Mouse (Mus musculus): ENCODE measurements at regions not wholly inside any gene's neighbourhood (a gene's known extent, or its start where the extent isn't known, plus 50 kb on each side); places are given as distances from the start of the nearest gene placed in this dataset.

DNA sequence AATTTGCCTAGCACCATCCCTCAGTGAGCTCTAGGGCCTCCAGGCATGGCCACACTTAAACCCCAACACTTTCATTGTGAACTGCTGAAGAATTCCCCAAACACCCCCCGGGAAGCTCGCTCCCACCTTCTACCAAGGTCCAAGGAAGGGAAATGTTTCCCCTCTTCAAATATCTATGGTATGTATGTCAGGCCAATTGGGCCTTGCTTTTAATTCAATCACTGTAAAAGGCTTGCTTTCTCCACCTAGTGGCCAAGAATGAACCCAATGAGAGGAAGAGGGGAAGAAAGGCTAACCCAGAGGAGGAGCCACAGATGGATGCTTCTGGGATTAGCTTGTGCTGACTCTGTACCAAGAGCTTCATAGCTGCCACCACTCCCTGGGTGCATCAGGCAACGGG lies 336.3 kb upstream of the Tgfbr2 start:
- H3K27me3 ChIP-seq, result no peaks in the 10 kb centered on the region
- ChIA-PET POLR2A (no interaction called here), CTCF (interaction anchor here (1.2 kb wide), 1 partner anchor 12 kb away, joined by 3 read pairs; no protein-coding TSS in a partner anchor)
- TF ChIP-seq CTCF (IDR thresholded peaks at IDR 0.05), result peak; percentile 67
- in situ Hi-C loops (cut with MboI; ENCODE audit: low pct_unique_long_range_greater_than_20kb), result no loop called here
- DNase-seq (ENCODE audit: low read depth, low spot score) (no peak), ATAC-seq (peak; percentile 69)

DNA sequence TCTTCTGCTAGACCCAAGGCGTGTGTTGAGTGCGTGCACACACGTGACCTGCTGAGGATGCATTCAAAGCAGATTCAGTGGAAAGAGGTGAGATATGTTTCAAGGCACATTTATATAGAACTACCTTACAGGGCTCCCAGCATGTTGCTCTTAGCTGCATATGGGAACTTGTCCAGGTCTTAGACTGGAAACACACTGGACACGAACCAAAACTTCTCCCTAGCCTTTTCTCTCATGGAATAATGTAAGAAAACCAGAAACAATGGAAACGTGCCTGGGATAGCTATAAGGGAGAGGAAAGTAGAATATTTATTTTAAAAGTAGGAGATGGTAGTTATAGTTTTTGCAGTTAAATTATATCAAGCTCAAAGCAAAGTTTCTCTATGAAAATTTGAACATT lies 332.6 kb upstream of the Tgfbr2 start:
- ChIA-PET CTCF (interaction anchor here (1.5 kb wide), 1 partner anchor 8 kb away, joined by 3 read pairs; no protein-coding TSS in a partner anchor), POLR2A (no interaction called here)
- ATAC-seq (no peak), DNase-seq (ENCODE audit: low read depth, low spot score) (no peak)
- H3K27me3 ChIP-seq, result no peaks in the 10 kb centered on the region
- no peak for TF ChIP-seq CTCF (IDR thresholded peaks at IDR 0.05)
- in situ Hi-C loops (cut with MboI; ENCODE audit: low pct_unique_long_range_greater_than_20kb), result no loop called here

DNA sequence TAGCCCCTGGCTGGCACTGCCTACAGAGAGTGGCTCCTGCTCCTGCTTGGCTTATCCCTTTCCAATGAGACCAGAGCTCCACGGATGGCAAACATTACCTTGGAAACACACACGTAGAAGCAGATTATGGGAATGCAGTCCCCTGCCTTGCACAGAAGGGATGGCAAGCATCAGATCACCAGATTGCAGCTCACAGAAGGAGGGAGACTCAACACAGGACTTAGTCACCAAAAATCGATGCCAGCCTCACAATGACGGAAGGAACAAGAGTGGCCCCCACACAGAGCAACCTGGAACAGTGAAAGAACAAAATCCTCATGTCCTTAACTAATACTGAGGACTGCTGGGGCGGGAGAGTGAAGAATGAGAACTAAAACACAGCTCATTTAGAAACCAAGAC lies 327.7 kb upstream of the Tgfbr2 start:
- TF ChIP-seq CTCF (IDR thresholded peaks at IDR 0.05), result no peak
- CTCF ChIA-PET, result no interaction called here
- in situ Hi-C loops (cut with MboI; ENCODE audit: low pct_unique_long_range_greater_than_20kb), result no loop called here

DNA sequence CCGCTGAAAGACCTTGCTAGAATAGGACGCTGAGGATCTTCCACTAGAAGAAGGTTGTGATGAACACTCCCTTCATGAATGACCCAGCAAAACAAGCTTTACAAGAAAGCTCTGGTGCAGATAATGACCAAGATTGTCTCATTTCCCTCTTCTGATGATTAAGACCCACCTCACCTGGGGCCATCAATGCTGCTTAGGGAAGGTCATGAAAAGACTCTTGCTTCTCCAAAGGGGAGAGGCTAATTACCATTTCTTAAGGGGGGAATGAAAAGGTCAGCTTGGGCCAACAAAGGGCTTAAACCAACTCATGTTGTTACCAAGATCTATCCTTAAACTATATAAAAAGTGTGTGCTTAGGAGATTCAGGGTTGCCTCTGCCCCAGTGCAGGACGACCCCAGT lies 325.8 kb upstream of the Tgfbr2 start:
- ChIA-PET POLR2A (no interaction called here), CTCF (no interaction called here)
- peaks cover 9% of the 10 kb centered on the region for H3K27me3 ChIP-seq
- DNase-seq (ENCODE audit: low read depth, low spot score) (no peak), ATAC-seq (no peak)
- no peak for TF ChIP-seq CTCF (IDR thresholded peaks at IDR 0.05)
- in situ Hi-C loops (cut with MboI; ENCODE audit: low pct_unique_long_range_greater_than_20kb), result no loop called here

More for the DNA sequence above, 327.7 kb upstream of the Tgfbr2 start:
- no peak for ATAC-seq
- POLR2A ChIA-PET, result no interaction called here
- H3K27me3 ChIP-seq, result peaks cover 4% of the 10 kb centered on the region
- no peak for DNase-seq (ENCODE audit: low read depth, low spot score)

DNA sequence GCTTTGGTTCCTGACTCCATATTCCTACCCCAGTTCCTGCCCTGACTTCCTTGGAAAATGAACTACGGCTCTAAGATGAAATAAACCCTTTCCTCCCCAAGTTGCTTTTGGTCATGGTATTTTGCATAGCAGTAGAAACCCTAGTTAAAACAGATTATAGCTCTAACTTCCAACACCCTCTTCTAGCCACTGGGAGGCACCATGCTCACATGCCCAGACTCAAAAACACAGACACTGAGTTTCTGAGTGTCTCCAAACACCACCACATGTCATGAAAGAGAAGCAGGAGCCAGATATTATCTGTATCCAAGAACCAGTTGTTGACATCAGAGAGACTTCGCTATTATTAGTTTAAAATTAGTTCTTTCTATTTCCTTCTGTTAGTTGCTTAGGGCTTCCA lies 316.1 kb upstream of the Tgfbr2 start:
- DNase-seq (ENCODE audit: low read depth, low spot score) (no peak), ATAC-seq (no peak)
- peaks cover 2% of the 10 kb centered on the region for H3K27me3 ChIP-seq
- CTCF ChIA-PET, result interaction anchor here (0.7 to 1.5 kb wide), 3 partner anchors 14 to 1689 kb away, joined by 3 read pairs; no protein-coding TSS in a partner anchor
- in situ Hi-C loops (cut with MboI; ENCODE audit: low pct_unique_long_range_greater_than_20kb), result no loop called here
- no peak for TF ChIP-seq CTCF (IDR thresholded peaks at IDR 0.05)
- POLR2A ChIA-PET, result no interaction called here

DNA sequence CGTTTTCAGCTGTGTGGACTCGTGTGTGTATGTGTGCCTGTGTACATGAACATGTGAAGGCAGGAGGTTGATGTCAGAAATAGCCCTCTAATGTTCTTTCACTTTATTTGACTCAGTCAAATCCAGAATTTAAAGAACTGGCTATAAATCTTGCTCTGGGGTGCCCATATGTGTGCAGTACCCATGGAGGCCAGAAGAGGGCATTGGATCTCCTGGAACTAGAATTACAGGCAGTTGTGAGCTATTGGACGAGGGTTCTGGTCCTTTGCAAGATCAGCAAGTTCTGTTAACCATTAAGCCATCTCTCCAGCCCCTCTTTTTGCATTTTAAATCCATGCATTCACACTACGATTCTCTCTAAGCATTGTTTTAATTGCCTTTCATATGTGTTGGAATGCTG lies 314.6 kb upstream of the Tgfbr2 start:
- DNase-seq (ENCODE audit: low read depth, low spot score) (no peak), ATAC-seq (no peak)
- in situ Hi-C loops (cut with MboI; ENCODE audit: low pct_unique_long_range_greater_than_20kb), result no loop called here
- ChIA-PET CTCF (interaction anchor here (0.6 to 1.5 kb wide), 3 partner anchors 13 to 28 kb away, joined by 3 read pairs; no protein-coding TSS in a partner anchor), POLR2A (no interaction called here)
- no peaks in the 10 kb centered on the region for H3K27me3 ChIP-seq
- peak; percentile 65 for TF ChIP-seq CTCF (IDR thresholded peaks at IDR 0.05)

DNA sequence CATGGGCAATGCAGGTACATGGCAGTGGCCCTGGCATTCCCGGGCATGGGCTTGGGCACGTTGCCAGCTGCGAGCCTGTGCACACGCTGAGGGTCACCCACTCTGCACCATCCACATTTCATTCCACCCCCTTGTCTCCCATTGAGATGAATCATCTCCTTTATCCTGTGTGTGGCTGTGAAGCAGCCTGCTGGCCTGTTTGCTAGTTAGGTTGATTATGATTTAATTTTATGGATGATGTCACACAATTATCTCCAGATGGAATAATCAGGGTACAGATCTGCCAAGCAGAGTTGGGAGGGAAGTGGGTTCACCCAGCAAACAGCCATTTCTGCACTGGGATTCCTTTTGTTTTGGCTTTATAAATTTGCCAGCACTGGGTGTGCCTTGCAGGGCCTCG lies 314.1 kb upstream of the Tgfbr2 start:
- H3K27me3 ChIP-seq, result no peaks in the 10 kb centered on the region
- no peak for ATAC-seq
- POLR2A ChIA-PET, result no interaction called here
- in situ Hi-C loops (cut with MboI; ENCODE audit: low pct_unique_long_range_greater_than_20kb), result no loop called here
- DNase-seq (ENCODE audit: low read depth, low spot score), result no peak
- CTCF ChIA-PET, result interaction anchor here (0.6 to 1.4 kb wide), 2 partner anchors 17 to 28 kb away, joined by 3 read pairs; no protein-coding TSS in a partner anchor
- TF ChIP-seq CTCF (IDR thresholded peaks at IDR 0.05), result no peak

DNA sequence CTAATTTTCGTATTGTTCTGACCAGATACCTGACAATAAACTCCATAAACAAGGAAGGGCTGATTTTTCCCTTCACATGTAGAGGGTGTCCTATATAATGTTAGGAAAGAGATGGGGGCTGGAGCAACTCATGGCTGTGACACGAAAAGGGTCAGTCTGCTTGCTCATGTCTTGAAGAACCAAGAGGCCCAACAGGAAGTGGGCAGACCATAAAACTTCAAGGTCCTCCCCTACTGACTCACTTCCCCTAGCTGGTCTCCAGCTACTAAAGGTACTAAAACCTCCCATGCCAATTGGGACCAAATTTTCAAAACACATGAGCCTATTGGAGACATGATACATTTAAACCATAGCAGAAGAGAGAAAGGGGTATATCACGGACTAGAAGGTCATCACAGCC lies 302.1 kb upstream of the Tgfbr2 start:
- no peaks in the 10 kb centered on the region for H3K27me3 ChIP-seq
- ChIA-PET POLR2A (no interaction called here), CTCF (interaction anchor here (0.6 kb wide), 1 partner anchor 13 kb away, joined by 3 read pairs; no protein-coding TSS in a partner anchor)
- no peak for DNase-seq (ENCODE audit: low read depth, low spot score)
- in situ Hi-C loops (cut with MboI; ENCODE audit: low pct_unique_long_range_greater_than_20kb), result no loop called here
- no peak for TF ChIP-seq CTCF (IDR thresholded peaks at IDR 0.05)
- no peak for ATAC-seq

DNA sequence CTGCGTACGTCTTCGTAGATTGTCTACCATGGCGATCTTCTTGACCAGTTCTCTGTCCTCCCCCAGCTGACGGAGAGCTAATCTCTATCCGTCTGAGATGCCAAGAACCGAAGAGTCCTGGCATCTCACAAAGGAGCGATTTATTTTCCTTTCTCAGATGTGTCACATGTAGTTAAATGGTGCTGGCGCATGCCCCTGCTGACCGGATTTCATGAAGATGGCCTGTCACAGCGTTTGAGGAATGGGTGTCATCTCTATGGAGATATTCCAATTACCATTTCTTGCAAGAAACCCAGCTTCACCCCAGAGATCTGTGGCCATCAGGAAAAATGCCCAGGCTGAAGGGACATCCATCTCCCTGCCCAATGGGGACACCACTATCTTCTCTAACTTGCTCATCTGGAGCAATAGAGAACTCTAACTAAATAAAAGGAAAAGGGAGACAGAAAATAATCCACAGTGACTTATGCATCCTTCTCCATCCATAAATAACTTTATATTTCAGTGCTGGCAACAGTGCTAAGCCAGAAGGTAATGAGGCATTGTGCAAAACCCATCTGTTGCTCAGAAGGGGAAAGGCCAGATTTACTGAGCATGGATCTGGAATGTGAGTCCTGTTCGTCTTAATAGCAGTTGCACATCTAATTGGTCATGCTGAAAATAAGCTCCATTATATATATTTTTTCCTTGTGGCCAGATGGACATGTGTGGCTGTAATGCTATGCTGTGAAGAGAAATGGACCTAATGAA lies 300.2 kb upstream of the Tgfbr2 start:
- in situ Hi-C loops (cut with MboI; ENCODE audit: low pct_unique_long_range_greater_than_20kb), result no loop called here
- ATAC-seq, result no peak
- H3K27me3 ChIP-seq, result no peaks in the 10 kb centered on the region
- no peak for DNase-seq (ENCODE audit: low read depth, low spot score)
- POLR2A ChIA-PET, result no interaction called here
- CTCF ChIA-PET, result no interaction called here
- no peak for TF ChIP-seq CTCF (IDR thresholded peaks at IDR 0.05)

DNA sequence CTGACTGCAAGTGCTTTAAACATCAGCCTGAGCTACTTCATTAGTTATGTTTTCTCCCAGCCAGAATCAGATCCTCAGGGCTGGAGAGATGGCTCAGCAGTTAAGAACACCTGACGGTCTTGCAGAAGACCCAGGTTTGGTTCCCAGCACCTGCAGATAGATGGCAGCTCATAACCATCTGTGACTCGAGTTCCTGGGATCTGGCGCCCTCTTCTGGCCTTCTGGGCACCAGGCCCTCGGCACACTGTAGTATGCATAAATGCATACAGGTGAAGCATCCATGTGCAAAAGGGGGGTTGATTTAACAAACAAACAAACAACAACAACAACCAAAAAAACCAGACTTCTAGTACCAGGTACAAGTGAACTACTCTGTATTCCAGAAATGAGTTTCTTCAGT lies 297.7 kb upstream of the Tgfbr2 start:
- in situ Hi-C loops (cut with MboI; ENCODE audit: low pct_unique_long_range_greater_than_20kb), result no loop called here
- CTCF ChIA-PET, result no interaction called here
- H3K27me3 ChIP-seq, result no peaks in the 10 kb centered on the region
- DNase-seq (ENCODE audit: low read depth, low spot score), result no peak
- POLR2A ChIA-PET, result no interaction called here
- ATAC-seq, result no peak
- peak; percentile 44 for TF ChIP-seq CTCF (IDR thresholded peaks at IDR 0.05)

DNA sequence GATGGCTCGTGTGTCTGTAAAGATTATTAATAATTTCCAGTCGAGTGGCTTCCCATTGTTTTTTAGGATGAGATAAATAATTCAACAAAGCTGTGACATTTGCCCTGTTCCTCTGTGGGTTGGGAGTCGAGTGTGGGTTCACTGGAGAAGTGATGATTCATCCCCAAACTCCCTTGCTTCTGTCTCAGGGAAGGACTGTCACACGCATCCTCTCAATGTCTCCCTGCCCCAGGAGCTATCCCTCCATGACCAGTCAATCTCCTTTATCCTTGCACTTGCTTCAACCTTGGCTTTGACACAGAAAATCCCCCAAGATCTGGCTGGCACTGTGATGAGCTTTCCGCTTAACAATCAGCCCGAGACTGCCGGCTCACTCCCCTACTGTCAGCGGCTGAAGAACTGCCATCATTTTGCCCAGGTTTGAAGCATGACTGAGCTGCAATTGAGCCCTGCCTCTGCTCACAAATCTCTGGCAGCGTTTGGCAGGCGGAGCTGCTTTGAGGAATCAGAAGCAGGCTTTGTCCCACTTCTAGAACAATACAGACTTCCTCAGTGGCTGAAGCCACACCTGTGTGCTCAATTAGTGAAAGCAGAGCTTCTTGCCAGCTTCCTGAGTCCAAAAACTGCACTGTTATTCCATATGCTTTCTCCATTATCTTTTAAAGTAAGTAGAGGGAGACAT lies 293.6 kb upstream of the Tgfbr2 start:
- no peak for TF ChIP-seq CTCF (IDR thresholded peaks at IDR 0.05)
- DNase-seq (ENCODE audit: low read depth, low spot score), result no peak
- ATAC-seq, result peak; percentile 76
- ChIA-PET POLR2A (no interaction called here), CTCF (interaction anchor here (1.1 kb wide), 1 partner anchor 16 kb away, joined by 3 read pairs; no protein-coding TSS in a partner anchor)
- H3K27me3 ChIP-seq, result no peaks in the 10 kb centered on the region
- in situ Hi-C loops (cut with MboI; ENCODE audit: low pct_unique_long_range_greater_than_20kb), result no loop called here

Measured in Patski (cell line).